Mouse (Mus musculus) liver, embryonic 13.5 days (tissue): ENCODE data around the gene Tlk2. TPM values are rescaled to one million over a fixed set of nuclear protein-coding genes. Genes with fewer than 3 reads are reported as not detected.

Source experiments
- ATAC-seq: fragments of 200-750 bp; cut with Nextera tagmentation; 2 replicates; pipeline ENCODE4 v1.8.0; 2017; ENCODE audit warnings: low read depth, mild to moderate bottlenecking, moderate number of reproducible peaks, moderate library complexity
- DNase-seq: peaks from one replicate; pipeline ENCODE4 v3.0.0; 2022
- H3K27ac ChIP-seq: fragments of 300-500 bp; sonication (generic); 2 replicates; pipeline ENCODE4 v1.5.1; 2015; ENCODE audit warnings: moderate library complexity, mild to moderate bottlenecking, inconsistent platforms
- H3K27me3 ChIP-seq: fragments of 300-500 bp; sonication (generic); 2 replicates; pipeline ENCODE4 v1.6.1; 2015; ENCODE audit warnings: mild to moderate bottlenecking, inconsistent platforms
- H3K36me3 ChIP-seq: fragments of 300-500 bp; sonication (generic); 2 replicates; pipeline ENCODE4 v1.6.1; 2015; ENCODE audit warnings: mild to moderate bottlenecking, inconsistent platforms
- H3K4me1 ChIP-seq: fragments of 300-500 bp; sonication (generic); replicated peaks from 2 replicates; pipeline ENCODE4 v1.6.1; 2015; ENCODE audit warnings: inconsistent platforms
- H3K4me2 ChIP-seq: fragments of 300-500 bp; sonication (generic); 2 replicates; pipeline ENCODE4 v1.6.1; 2015; ENCODE audit warnings: inconsistent platforms, mild to moderate bottlenecking, moderate library complexity
- H3K4me3 ChIP-seq: fragments of 300-500 bp; sonication (generic); replicated peaks from 2 replicates; pipeline ENCODE4 v1.5.1; 2015; ENCODE audit warnings: mild to moderate bottlenecking, inconsistent platforms
- H3K9ac ChIP-seq: fragments of 300-500 bp; sonication (generic); 2 replicates; pipeline ENCODE4 v1.6.1; 2015; ENCODE audit warnings: mild to moderate bottlenecking, inconsistent platforms
- H3K9me3 ChIP-seq: fragments of 300-500 bp; sonication (generic); replicated peaks from 2 replicates; pipeline ENCODE4 v1.6.1; 2016; ENCODE audit warnings: inconsistent platforms
- whole genome bisulfite sequencing: fragments of 180-500 bp; shearing (Covaris S2); methylation state at CpG from one replicate; pipeline ENCODE4 v1.1.7; 2015; ENCODE audit not compliant: insufficient replicate concordance; 5-methylcytosine and 5-hydroxymethylcytosine counted together
- polyA plus RNA-seq: library from polyadenylated mRNA; unstranded; fragments of >200 nt; fragmentation: Nextera tagmentation; extraction: Ambion mirVana; gene quantifications from 2 replicates; pipeline ENCODE4 v1.2.1, GENCODE M21; 2015

The Tlk2 gene
- polyA plus RNA-seq, 1 experiment from 2014 or later, result 8.0 TPM

DNA sequence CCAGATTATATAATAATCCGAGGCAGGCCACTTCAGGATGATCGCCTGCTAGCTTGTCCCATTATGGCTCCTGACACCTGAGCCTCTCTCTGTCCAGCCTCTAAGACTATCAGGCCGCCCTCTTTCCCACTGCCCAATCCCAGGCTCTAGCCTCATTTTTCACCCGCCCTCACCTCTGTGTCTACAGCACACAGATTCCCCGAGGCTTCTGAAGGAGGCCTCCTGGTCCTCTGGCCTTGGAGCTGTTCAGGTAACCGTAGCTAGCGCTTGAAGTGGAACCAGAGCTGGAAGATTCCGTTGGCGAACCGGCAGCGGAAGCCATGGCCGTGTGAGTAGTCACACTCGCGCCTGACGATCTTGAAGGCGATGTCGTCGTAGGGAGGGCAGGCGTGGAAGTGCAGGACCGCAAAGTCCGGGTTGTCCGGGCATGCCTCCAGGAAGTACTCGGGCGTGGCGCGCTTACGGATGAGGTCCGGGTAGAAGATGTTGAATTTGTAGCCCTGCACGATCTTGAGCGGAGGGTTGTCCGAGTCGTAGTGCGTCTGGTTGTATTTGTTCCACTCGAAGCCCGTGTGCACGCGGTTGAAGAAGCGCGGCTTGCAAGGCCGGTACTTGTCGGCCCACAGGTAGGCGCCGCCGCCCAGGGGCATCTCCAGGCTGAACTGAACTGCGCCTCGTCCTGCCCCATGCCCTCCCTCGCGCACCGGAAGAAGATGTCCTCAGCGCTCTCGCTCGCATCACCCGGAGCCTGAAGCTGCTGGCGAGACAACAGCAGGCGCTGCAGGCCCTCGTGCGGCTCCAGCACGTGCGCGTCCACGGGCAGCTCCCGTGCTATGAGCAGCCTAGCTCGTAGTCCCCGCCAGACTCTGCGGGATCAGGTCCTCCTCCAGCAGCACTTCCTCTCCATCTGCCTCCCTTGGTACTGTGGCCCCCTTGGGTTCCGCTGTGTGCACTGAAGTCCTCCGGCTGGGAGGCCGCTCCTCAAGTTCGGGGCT lies 13.8 kb upstream of the Tlk2 start:
- DNase-seq (no peak), ATAC-seq (no peak)
- peaks cover 21% of the 10 kb centered on the region for H3K36me3 ChIP-seq
- peaks cover 13% of the 10 kb centered on the region for H3K9me3 ChIP-seq
- 75% methylated on average over 69 of the region's 69 CpGs for WGBS
- H3K27me3 ChIP-seq, result peaks cover 25% of the 10 kb centered on the region
- H3K27ac ChIP-seq, result no peak overlapping the region
- H3K4me2 ChIP-seq, result no peak overlapping the region
- peaks cover 2% of the 10 kb centered on the region for H3K4me1 ChIP-seq
- no peak overlapping the region for H3K4me3 ChIP-seq
- no peak overlapping the region for H3K9ac ChIP-seq

DNA sequence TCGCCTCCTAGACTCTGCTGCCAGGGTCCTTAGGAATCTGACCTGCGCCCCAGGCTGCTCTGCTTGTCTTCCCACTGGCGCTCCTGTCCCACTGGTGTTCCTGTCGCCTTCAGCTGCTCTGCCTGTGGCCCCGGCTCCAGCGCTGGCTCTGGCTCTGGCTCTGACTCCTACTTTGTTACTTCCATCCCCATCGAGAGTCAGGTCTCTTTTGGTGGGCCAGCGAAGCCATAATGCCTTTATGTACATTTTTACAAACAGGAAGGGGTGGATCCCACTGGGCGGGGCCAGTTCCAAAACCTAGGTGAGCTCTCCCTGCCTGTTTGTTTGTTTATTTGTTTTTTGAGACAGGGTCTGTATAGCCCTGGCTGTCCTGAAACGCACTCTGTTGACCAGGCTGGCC lies 11.8 kb upstream of the Tlk2 start:
- Histone ChIP-seq H3K9ac (no peak overlapping the region), H3K4me2 (no peak overlapping the region), H3K4me3 (no peak overlapping the region), H3K36me3 (peaks cover 21% of the 10 kb centered on the region), H3K27me3 (peaks cover 25% of the 10 kb centered on the region), H3K9me3 (peaks cover 13% of the 10 kb centered on the region), H3K27ac (no peak overlapping the region), H3K4me1 (peaks cover 9% of the 10 kb centered on the region)
- WGBS, result 82% methylated on average over 10 of the region's 10 CpGs
- ATAC-seq, result no peak
- no peak for DNase-seq

DNA sequence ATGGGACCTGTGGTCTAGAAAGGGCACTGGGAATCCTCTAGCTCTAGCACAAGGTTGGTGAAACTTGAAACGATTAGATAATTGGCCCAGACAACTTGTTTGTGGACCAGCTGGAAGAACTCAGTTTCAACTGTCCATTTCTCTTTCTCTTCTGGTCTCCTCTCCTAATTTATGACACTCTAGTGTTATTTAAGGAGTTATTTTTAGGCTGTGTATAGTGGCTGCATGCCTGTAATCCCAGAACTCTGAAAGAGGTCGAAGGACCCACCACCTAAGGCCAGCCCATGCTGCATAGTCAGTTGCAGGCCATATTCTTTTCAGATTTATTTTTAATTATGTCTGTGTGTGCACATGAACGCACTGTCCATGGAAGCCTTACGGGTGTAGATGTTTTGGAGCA lies 916 bp downstream of the Tlk2 start:
- H3K27ac ChIP-seq, result peak overlapping the region; percentile 95
- DNase-seq (no peak), ATAC-seq (no peak)
- H3K36me3 ChIP-seq, result peaks cover 17% of the 10 kb centered on the region
- no peaks in the 10 kb centered on the region for H3K9me3 ChIP-seq
- 71% methylated on average over 4 of the region's 4 CpGs for WGBS
- peak overlapping the region; percentile 100 for H3K9ac ChIP-seq
- H3K27me3 ChIP-seq, result no peaks in the 10 kb centered on the region
- H3K4me1 ChIP-seq, result peaks cover 39% of the 10 kb centered on the region
- H3K4me3 ChIP-seq, result peak overlapping the region; percentile 98
- peak overlapping the region; percentile 94 for H3K4me2 ChIP-seq

DNA sequence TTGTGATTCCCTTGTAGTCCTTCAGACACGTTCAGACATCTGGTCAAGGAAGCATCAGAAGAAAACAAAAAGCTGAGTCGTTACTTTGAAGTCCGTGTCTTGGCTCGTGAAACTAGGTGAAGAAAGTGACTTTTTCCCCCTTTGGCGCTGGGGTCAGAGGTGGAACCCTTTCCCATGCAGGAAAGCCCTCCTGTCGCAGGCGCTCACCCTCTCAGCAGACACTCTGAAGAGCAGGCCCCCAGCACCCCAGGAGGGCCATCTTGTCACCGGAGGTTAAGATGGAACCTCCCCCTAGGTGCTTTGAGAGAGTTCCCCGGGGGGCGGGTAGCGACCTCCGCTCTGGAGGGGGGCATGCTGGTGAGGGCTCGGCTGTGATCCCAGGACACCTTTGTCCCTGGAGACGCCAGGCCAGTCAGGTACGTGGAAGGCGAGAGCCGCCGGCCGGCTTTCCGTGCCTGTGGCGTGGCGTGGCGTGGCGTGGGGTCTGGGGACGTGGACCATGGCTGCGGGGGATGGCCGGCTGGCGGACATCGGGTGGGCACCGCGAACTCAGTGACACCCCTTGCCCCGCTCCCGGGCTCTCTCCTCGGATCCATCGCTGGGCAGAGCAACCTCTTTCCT lies 2.0 kb downstream of the Tlk2 start:
- ATAC-seq (peak; percentile 22), DNase-seq (peak; percentile 43)
- Histone ChIP-seq H3K9ac (peak overlapping the region; percentile 100), H3K27me3 (no peaks in the 10 kb centered on the region), H3K36me3 (peaks cover 25% of the 10 kb centered on the region), H3K9me3 (no peaks in the 10 kb centered on the region), H3K4me2 (peak overlapping the region; percentile 94), H3K4me3 (peak overlapping the region; percentile 98), H3K4me1 (peaks cover 44% of the 10 kb centered on the region), H3K27ac (peak overlapping the region; percentile 95)
- WGBS, result 2% methylated on average over 35 of the region's 35 CpGs

DNA sequence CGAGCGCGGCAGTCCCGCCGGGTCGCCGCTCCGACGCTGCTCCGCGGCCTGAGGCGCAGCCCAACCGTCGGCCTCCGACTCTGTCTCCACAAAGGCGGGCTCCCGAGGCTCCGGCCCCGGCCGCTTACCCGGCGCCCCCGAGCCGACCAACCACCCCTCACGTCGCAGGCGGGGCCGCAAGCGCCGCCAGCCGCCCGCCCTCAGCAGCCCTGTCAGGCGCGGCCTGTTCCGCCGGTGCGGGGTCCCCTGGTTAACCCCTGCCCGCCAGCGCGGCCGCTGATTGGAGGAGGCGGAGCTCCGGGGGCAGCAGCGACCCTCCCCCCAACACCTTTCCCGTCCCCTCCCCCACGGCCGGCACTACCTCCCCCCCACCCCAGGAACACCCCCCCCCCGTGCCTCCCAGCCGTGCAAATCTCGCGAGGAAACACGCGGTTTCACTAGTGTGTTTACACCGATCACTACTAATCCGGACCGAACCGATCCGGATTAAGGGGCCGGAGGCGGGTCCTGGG lies 2.6 kb downstream of the Tlk2 start:
- H3K9ac ChIP-seq, result peak overlapping the region; percentile 100
- H3K9me3 ChIP-seq, result no peaks in the 10 kb centered on the region
- H3K27me3 ChIP-seq, result no peaks in the 10 kb centered on the region
- peaks cover 31% of the 10 kb centered on the region for H3K36me3 ChIP-seq
- under 1% methylated on average over 60 of the region's 60 CpGs for WGBS
- H3K27ac ChIP-seq, result peak overlapping the region; percentile 95
- peak overlapping the region; percentile 94 for H3K4me2 ChIP-seq
- ATAC-seq (peak; percentile 93), DNase-seq (peak; percentile 87)
- H3K4me1 ChIP-seq, result peaks cover 46% of the 10 kb centered on the region
- peak overlapping the region; percentile 98 for H3K4me3 ChIP-seq

DNA sequence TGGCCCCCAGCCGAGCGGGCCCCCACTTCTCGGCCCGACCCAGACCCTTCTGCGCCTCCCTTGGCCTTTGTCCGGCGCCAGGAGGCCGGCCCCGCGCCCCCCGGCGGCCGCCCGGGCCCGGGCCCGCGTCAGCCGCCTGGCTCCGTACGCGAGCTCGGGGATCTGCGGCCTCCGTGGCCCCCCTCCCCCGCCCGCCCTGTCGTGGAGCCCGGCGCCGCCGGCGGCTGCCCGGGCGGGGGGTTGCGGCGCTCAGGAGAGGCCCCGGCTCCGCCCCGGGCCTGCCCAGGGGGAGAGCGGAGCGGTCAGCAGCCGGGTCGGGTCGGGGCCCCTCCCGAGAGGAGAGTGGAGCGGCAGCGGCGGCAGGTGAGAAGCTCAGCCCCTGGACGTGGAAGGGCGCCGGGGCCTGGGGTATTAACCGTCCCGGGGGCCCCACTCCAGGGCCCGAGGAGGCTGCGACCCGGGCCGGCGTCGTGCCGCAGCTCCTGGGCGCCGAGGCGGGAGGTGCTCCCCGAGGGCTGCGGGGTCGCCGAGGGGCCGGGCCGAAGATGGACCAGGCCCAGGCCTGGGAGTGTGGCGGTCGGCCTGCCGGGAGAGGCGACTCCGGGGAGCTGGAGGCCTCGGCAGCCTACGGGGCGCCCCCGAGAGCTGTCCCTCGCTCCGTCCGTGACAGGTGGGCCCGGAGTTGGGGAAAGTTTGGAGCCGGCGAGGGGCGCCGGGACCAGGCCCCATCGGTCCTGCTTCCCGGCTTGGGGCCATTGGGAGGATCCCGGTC lies 3.3 kb downstream of the Tlk2 start:
- DNase-seq (peak; percentile 51), ATAC-seq (peak; percentile 52)
- Histone ChIP-seq H3K27ac (peak overlapping the region; percentile 95), H3K36me3 (peaks cover 38% of the 10 kb centered on the region), H3K9me3 (no peaks in the 10 kb centered on the region), H3K4me2 (peak overlapping the region; percentile 94), H3K9ac (peak overlapping the region; percentile 100), H3K4me1 (peaks cover 51% of the 10 kb centered on the region), H3K27me3 (no peaks in the 10 kb centered on the region), H3K4me3 (peak overlapping the region; percentile 98)
- 4% methylated on average over 73 of the region's 89 CpGs for WGBS

DNA sequence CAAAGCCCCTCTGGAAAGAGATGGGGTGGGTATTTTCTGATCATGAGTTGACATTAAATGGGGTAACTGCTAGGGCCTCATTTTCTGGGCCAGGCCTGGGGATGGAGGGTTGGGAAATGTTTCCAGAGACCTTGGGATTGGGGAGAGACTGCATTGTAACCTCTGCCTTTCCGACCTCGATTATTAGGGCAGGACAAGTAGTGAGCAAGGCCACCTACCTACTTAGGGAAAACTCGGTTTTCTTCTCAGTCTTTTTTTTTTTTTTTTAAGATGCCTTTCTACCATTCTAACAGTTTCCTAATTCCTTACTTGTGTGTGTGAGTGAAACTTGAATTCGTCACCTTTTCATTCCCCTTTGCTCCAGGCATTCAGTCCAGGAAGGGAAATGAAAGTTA lies 3.9 kb downstream of the Tlk2 start:
- Histone ChIP-seq H3K36me3 (peaks cover 41% of the 10 kb centered on the region), H3K27ac (peak overlapping the region; percentile 95), H3K4me1 (peaks cover 53% of the 10 kb centered on the region), H3K9ac (peak overlapping the region; percentile 100), H3K4me3 (peak overlapping the region; percentile 98), H3K4me2 (peak overlapping the region; percentile 94), H3K27me3 (no peaks in the 10 kb centered on the region), H3K9me3 (no peaks in the 10 kb centered on the region)
- ATAC-seq (no peak), DNase-seq (no peak)
- 4% methylated on average over 4 of the region's 4 CpGs for WGBS

DNA sequence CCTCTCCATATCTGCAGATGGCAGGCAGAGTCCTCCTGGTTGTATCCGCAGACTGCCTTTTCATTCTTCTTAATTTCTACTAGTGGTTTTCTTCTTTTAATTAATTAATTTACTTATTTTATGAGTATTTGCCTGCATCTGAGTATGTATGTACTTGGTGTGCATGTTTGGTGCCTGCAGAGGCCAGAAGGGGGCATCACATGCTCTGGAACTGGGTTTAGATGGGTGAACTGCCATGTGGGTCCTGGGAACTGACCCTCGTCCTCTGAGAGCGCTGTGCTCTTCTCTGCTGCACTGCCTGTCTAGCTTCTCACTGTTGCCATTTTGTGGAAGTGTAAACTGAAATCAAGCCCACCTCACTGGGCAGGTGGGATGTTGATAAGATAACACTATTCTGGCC lies 6.1 kb downstream of the Tlk2 start:
- Histone ChIP-seq H3K4me3 (no peak overlapping the region), H3K27ac (no peak overlapping the region), H3K36me3 (peaks cover 51% of the 10 kb centered on the region), H3K4me2 (no peak overlapping the region), H3K27me3 (no peaks in the 10 kb centered on the region), H3K9ac (no peak overlapping the region), H3K4me1 (peaks cover 53% of the 10 kb centered on the region), H3K9me3 (no peaks in the 10 kb centered on the region)
- ATAC-seq (no peak), DNase-seq (no peak)
- WGBS, result 84% methylated on average over 3 of the region's 3 CpGs

DNA sequence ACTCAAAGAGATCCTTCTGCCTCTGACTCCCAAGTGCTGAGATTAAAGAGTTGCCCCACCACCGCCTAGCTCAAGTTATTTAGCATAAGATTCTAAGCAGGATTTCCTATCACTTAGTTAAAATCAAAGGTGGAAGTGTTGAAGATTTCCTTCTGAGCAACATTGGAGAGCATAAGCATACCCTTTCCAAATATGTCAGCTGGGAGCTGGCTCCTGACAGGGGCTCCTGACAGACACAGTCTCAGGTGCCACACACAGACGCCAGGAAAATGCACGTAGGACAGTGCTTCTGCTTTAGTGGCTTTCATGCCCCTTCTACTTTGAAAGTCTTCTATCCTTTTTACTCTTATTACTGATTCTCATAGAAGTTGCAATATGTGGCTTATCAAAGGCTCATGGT lies 13.6 kb downstream of the Tlk2 start:
- Histone ChIP-seq H3K4me1 (peaks cover 49% of the 10 kb centered on the region), H3K4me2 (no peak overlapping the region), H3K9ac (no peak overlapping the region), H3K9me3 (no peaks in the 10 kb centered on the region), H3K27ac (no peak overlapping the region), H3K4me3 (no peak overlapping the region), H3K27me3 (no peaks in the 10 kb centered on the region), H3K36me3 (peaks cover 52% of the 10 kb centered on the region)
- ATAC-seq (no peak), DNase-seq (no peak)
- 84% methylated on average over 3 of the region's 3 CpGs for WGBS

DNA sequence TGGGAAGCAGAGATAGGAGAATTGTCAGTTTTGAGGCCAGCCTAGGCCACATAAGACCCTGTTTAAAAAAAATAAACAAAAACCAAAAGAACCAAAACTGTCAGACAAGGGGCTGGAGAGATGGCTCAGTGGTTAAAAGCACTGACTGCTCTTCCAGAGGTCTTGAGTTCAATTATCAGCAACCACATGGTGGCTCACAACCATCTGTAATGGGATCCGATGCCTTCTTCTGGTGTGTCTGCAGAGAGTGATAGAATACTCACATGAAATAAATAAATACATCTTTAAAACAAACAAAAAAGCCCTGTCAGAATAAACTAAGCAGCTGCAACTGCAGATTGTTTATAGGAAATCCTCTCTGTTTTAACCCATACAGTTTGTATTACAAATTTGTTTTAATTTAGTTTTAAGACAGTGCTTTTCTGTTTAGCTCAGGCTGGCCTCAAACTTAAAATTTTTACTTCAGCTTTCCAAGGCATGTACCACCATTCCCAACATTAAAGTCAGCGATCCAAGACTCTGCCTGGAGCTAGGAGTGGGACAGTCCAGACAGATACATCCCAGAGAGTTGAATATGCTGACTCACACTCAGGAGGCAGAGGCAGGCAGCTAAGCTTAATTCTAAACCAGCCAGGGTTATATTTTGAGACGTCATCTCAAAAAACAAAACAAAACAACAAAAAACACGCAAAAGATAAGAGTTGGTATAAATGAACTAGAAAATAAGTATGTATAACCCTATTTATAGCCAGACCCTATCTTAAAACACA lies 18.5 kb downstream of the Tlk2 start:
- ATAC-seq (peak; percentile 77), DNase-seq (no peak)
- no peak overlapping the region for H3K4me2 ChIP-seq
- H3K9me3 ChIP-seq, result no peaks in the 10 kb centered on the region
- H3K27me3 ChIP-seq, result no peaks in the 10 kb centered on the region
- peak overlapping the region; percentile 38; the same call in 1 of the 2 replicates for H3K27ac ChIP-seq
- 63% methylated on average over 4 of the region's 4 CpGs for WGBS
- H3K4me3 ChIP-seq, result no peak overlapping the region
- H3K9ac ChIP-seq, result peak overlapping the region; percentile 36
- peaks cover 38% of the 10 kb centered on the region for H3K36me3 ChIP-seq
- peaks cover 70% of the 10 kb centered on the region for H3K4me1 ChIP-seq
